Mouse (Mus musculus): ENCODE measurements around the gene Tspan17.

Tspan17 gene

GRCm38 (mm10) chr13:54805134-54805838 is 16.1 kb downstream of the Tspan17 start:
- DNase-seq (ENCODE audit: low spot score), result no peak

GRCm38 (mm10) chr13:54806434-54806976 is 17.3 kb downstream of the Tspan17 start:
- DNase-seq (ENCODE audit: low spot score), result no peak

GRCm38 (mm10) chr13:54808067-54808466 is 18.9 kb downstream of the Tspan17 start:
- DNase-seq (ENCODE audit: low spot score), result no peak

- DNase-seq (ENCODE audit: low spot score), result no peak
Observed at GRCm38 (mm10) chr13:54811476-54811875, 22.3 kb downstream of the Tspan17 start.

- no peak for DNase-seq (ENCODE audit: low spot score)
Observed at GRCm38 (mm10) chr13:54813381-54813780, 24.2 kb downstream of the Tspan17 start.

GRCm38 (mm10) chr13:54818399-54819254 is 29.4 kb downstream of the Tspan17 start:
- no peak for DNase-seq (ENCODE audit: low spot score)

- no peak for DNase-seq (ENCODE audit: low spot score)
Observed at GRCm38 (mm10) chr13:54821106-54821505, 31.9 kb downstream of the Tspan17 start.

GRCm38 (mm10) chr13:54821931-54822330 is 32.8 kb downstream of the Tspan17 start:
- no peak for DNase-seq (ENCODE audit: low spot score)

- DNase-seq (ENCODE audit: low spot score), result peak; percentile 20
Observed at GRCm38 (mm10) chr13:54824111-54824931, 35.1 kb downstream of the Tspan17 start.

GRCm38 (mm10) chr13:54827992-54828391 is 38.8 kb downstream of the Tspan17 start:
- no peak for DNase-seq (ENCODE audit: low spot score)

GRCm38 (mm10) chr13:54828508-54828907 is 39.3 kb downstream of the Tspan17 start:
- no peak for DNase-seq (ENCODE audit: low spot score)

GRCm38 (mm10) chr13:54829450-54829849 is 40.3 kb downstream of the Tspan17 start:
- no peak for DNase-seq (ENCODE audit: low spot score)

- DNase-seq (ENCODE audit: low spot score), result no peak
Observed at GRCm38 (mm10) chr13:54836351-54837030, 47.3 kb downstream of the Tspan17 start.

GRCm38 (mm10) chr13:54837061-54837460 is 47.9 kb downstream of the Tspan17 start:
- no peak for DNase-seq (ENCODE audit: low spot score)

- no peak for DNase-seq (ENCODE audit: low spot score)
Observed at GRCm38 (mm10) chr13:54837471-54837889, 48.3 kb downstream of the Tspan17 start.

GRCm38 (mm10) chr13:54838540-54838939 is 49.4 kb downstream of the Tspan17 start:
- no peak for DNase-seq (ENCODE audit: low spot score)

- no peak for DNase-seq (ENCODE audit: low spot score)
Observed at GRCm38 (mm10) chr13:54839211-54839610, 50.0 kb downstream of the Tspan17 start.

GRCm38 (mm10) chr13:54844579-54844978 is 55.4 kb downstream of the Tspan17 start:
- DNase-seq (ENCODE audit: low spot score), result no peak
